Mouse (Mus musculus): Measurements from ENCODE around the gene Ggt6. TPM values are rescaled to one million over a fixed set of nuclear protein-coding genes. Genes with fewer than 3 reads are reported as not detected.

Ggt6 gene
- polyA plus RNA-seq, 1 experiment = 0.23 TPM

DNA sequence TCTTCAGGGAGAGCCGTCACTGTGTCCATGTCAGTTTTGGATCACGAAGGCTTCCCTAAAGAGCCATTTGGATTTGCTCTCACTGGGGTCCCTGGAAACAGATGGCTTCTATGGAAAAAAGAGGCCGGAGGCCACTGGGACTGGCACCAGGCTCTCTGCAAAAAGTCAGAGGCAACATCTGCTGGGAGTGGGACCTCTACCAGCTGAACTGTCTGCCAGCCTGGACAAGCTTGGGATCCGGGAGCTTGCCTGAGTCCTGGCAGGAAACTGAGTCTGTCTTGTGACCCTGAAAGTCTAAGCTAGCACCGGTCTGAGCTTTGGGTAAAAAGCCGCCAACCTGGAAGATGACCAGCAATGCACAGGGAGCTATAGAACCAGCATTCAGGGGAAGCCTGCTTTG is 36.1 kb downstream of the Ggt6 start:
- H3K4me1 ChIP-seq (ENCODE audit: control insufficient read depth, insufficient read depth, insufficient read length) = peaks cover 52% of the 10 kb centered on the region
- H3K36me3 ChIP-seq (ENCODE audit: control insufficient read depth, insufficient read depth, low read length) = peaks cover 2% of the 10 kb centered on the region; the same call in 1 of the 2 replicates
- no peak overlapping the region for H3K4me3 ChIP-seq (ENCODE audit: extremely low read depth, insufficient read depth, insufficient read length)
- H3K27ac ChIP-seq (ENCODE audit: insufficient read depth, low read length) = no peak overlapping the region
- TF ChIP-seq CTCF (IDR thresholded peaks at IDR 0.05; ENCODE audit: extremely low read depth, insufficient read depth, insufficient read length, insufficient replicate concordance) (no peak), POLR2A (IDR thresholded peaks at IDR 0.05; ENCODE audit: low read depth, low read length) (no peak)
- no peaks in the 10 kb centered on the region for H3K27me3 ChIP-seq (ENCODE audit: control insufficient read depth, insufficient read depth, low read length)
- DNase-seq (ENCODE audit: low read depth in 1 of 2, low spot score in 2 of 2) = no peak
- WGBS = 90% methylated on average over 6 of the region's 6 CpGs

- no peak overlapping the region for H3K4me3 ChIP-seq (ENCODE audit: extremely low read depth, insufficient read depth, insufficient read length)
- whole genome bisulfite sequencing = 92% methylated on average over 4 of the region's 4 CpGs
- peaks cover 49% of the 10 kb centered on the region for H3K4me1 ChIP-seq (ENCODE audit: control insufficient read depth, insufficient read depth, insufficient read length)
- peaks cover 2% of the 10 kb centered on the region; the same call in 1 of the 2 replicates for H3K36me3 ChIP-seq (ENCODE audit: control insufficient read depth, insufficient read depth, low read length)
- H3K27me3 ChIP-seq (ENCODE audit: control insufficient read depth, insufficient read depth, low read length) = no peaks in the 10 kb centered on the region
- no peak overlapping the region for H3K27ac ChIP-seq (ENCODE audit: insufficient read depth, low read length)
- DNase-seq (ENCODE audit: low read depth in 1 of 2, low spot score in 2 of 2) = no peak
- no peak for TF ChIP-seq POLR2A (IDR thresholded peaks at IDR 0.05; ENCODE audit: low read depth, low read length)
- TF ChIP-seq CTCF (IDR thresholded peaks at IDR 0.05; ENCODE audit: extremely low read depth, insufficient read depth, insufficient read length, insufficient replicate concordance) = no peak
Observed at GRCm38 (mm10) chr11:72473540-72473939, 38.2 kb downstream of the Ggt6 start.

DNA sequence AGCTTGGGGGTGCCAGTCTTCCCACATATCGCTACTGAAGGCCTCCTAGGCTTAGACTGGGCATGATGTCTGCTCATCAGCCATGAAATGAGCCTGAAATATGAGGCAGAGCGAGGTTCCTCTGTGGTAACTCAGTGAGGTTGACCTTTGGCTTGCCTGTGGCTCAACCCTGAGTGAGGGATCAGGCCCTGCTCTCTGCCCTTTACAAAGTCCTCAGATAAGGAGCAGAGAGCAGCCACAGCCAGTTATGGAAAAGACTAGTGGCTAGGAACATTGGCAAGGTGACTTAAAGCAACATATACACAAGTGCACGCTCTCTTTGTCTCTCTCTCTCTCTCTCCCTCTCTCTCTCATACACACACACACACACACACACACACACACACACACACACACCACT is 39.6 kb downstream of the Ggt6 start:
- H3K27ac ChIP-seq (ENCODE audit: insufficient read depth, low read length) = 0 out of 2 replicates have a peak overlapping the region, but pooled peaks have one; percentile 29
- peaks cover 37% of the 10 kb centered on the region for H3K4me1 ChIP-seq (ENCODE audit: control insufficient read depth, insufficient read depth, insufficient read length)
- no peak overlapping the region for H3K4me3 ChIP-seq (ENCODE audit: extremely low read depth, insufficient read depth, insufficient read length)
- WGBS = 81% methylated on average over 3 of the region's 3 CpGs
- H3K27me3 ChIP-seq (ENCODE audit: control insufficient read depth, insufficient read depth, low read length) = no peaks in the 10 kb centered on the region
- DNase-seq (ENCODE audit: low read depth in 1 of 2, low spot score in 2 of 2) = no peak
- H3K36me3 ChIP-seq (ENCODE audit: control insufficient read depth, insufficient read depth, low read length) = peaks cover 2% of the 10 kb centered on the region; the same call in 1 of the 2 replicates
- TF ChIP-seq POLR2A (IDR thresholded peaks at IDR 0.05; ENCODE audit: low read depth, low read length) (no peak), CTCF (IDR thresholded peaks at IDR 0.05; ENCODE audit: extremely low read depth, insufficient read depth, insufficient read length, insufficient replicate concordance) (no peak)

DNA sequence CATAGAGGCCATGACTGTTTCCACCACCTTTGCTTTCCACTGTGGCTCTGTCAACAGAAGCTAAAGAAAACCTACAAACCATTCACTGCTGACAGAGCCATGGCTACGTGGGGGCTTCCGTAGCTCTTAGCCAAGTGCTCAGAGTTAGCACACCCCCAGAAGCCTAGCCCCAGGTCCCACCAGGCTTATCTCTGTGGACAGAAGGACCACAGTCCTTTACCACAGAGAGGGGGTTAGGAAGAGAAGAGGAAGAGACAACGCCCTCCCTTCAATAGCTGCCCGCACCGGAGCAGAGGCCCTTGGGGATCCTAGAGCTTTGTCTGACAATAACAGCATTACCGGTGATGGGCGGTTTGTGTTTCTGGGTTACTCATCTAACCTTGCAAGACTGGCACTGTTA is 40.1 kb downstream of the Ggt6 start:
- TF ChIP-seq CTCF (IDR thresholded peaks at IDR 0.05; ENCODE audit: extremely low read depth, insufficient read depth, insufficient read length, insufficient replicate concordance) (no peak), POLR2A (IDR thresholded peaks at IDR 0.05; ENCODE audit: low read depth, low read length) (no peak)
- H3K36me3 ChIP-seq (ENCODE audit: control insufficient read depth, insufficient read depth, low read length) = peaks cover 2% of the 10 kb centered on the region; the same call in 1 of the 2 replicates
- H3K4me3 ChIP-seq (ENCODE audit: extremely low read depth, insufficient read depth, insufficient read length) = no peak overlapping the region
- DNase-seq (ENCODE audit: low read depth in 1 of 2, low spot score in 2 of 2) = no peak
- WGBS = 18% methylated on average over 7 of the region's 7 CpGs
- no peaks in the 10 kb centered on the region for H3K27me3 ChIP-seq (ENCODE audit: control insufficient read depth, insufficient read depth, low read length)
- peak overlapping the region; percentile 29; the same call in 1 of the 2 replicates for H3K27ac ChIP-seq (ENCODE audit: insufficient read depth, low read length)
- H3K4me1 ChIP-seq (ENCODE audit: control insufficient read depth, insufficient read depth, insufficient read length) = peaks cover 33% of the 10 kb centered on the region

- DNase-seq (ENCODE audit: low read depth in 1 of 2, low spot score in 2 of 2) = no peak
- H3K36me3 ChIP-seq (ENCODE audit: control insufficient read depth, insufficient read depth, low read length) = peaks cover 2% of the 10 kb centered on the region; the same call in 1 of the 2 replicates
- H3K4me3 ChIP-seq (ENCODE audit: extremely low read depth, insufficient read depth, insufficient read length) = no peak overlapping the region
- WGBS = 68% methylated on average over 7 of the region's 7 CpGs
- peaks cover 29% of the 10 kb centered on the region for H3K4me1 ChIP-seq (ENCODE audit: control insufficient read depth, insufficient read depth, insufficient read length)
- no peaks in the 10 kb centered on the region for H3K27me3 ChIP-seq (ENCODE audit: control insufficient read depth, insufficient read depth, low read length)
- H3K27ac ChIP-seq (ENCODE audit: insufficient read depth, low read length) = peak overlapping the region; percentile 29; the same call in 1 of the 2 replicates
- TF ChIP-seq POLR2A (IDR thresholded peaks at IDR 0.05; ENCODE audit: low read depth, low read length) (no peak), CTCF (IDR thresholded peaks at IDR 0.05; ENCODE audit: extremely low read depth, insufficient read depth, insufficient read length, insufficient replicate concordance) (no peak)
Observed at GRCm38 (mm10) chr11:72476074-72476625, 40.8 kb downstream of the Ggt6 start.

DNA sequence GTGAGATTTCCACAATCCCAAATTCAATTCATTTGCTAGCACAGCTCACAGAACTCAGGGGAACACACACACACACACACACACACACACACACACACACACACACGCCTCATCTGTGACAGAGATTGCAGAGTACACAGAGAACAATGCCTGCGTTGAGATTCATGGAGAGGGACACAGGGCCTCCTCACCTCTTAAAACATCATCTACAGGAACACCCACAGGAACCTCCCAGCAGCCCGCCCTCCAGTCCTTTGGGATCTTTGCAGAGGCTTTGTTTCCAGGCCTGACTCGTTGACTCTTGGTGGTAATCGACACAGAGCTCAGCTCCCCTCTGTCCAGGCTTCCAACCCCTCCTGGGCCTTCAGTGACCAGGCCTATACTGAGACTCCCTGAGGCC is 41.9 kb downstream of the Ggt6 start:
- no peak for DNase-seq (ENCODE audit: low read depth in 1 of 2, low spot score in 2 of 2)
- no peak overlapping the region for H3K27ac ChIP-seq (ENCODE audit: insufficient read depth, low read length)
- no peaks in the 10 kb centered on the region for H3K27me3 ChIP-seq (ENCODE audit: control insufficient read depth, insufficient read depth, low read length)
- 58% methylated on average over 5 of the region's 5 CpGs for WGBS
- peaks cover 29% of the 10 kb centered on the region for H3K4me1 ChIP-seq (ENCODE audit: control insufficient read depth, insufficient read depth, insufficient read length)
- H3K4me3 ChIP-seq (ENCODE audit: extremely low read depth, insufficient read depth, insufficient read length) = no peak overlapping the region
- H3K36me3 ChIP-seq (ENCODE audit: control insufficient read depth, insufficient read depth, low read length) = peaks cover 2% of the 10 kb centered on the region; the same call in 1 of the 2 replicates
- TF ChIP-seq POLR2A (IDR thresholded peaks at IDR 0.05; ENCODE audit: low read depth, low read length) = no peak
- TF ChIP-seq CTCF (IDR thresholded peaks at IDR 0.05; ENCODE audit: extremely low read depth, insufficient read depth, insufficient read length, insufficient replicate concordance) = no peak

- Histone ChIP-seq H3K36me3 (ENCODE audit: control insufficient read depth, insufficient read depth, low read length) (peaks cover 2% of the 10 kb centered on the region; the same call in 1 of the 2 replicates), H3K4me1 (ENCODE audit: control insufficient read depth, insufficient read depth, insufficient read length) (peaks cover 29% of the 10 kb centered on the region), H3K27ac (ENCODE audit: insufficient read depth, low read length) (no peak overlapping the region), H3K4me3 (ENCODE audit: extremely low read depth, insufficient read depth, insufficient read length) (no peak overlapping the region), H3K27me3 (ENCODE audit: control insufficient read depth, insufficient read depth, low read length) (no peaks in the 10 kb centered on the region)
- DNase-seq (ENCODE audit: low read depth in 1 of 2, low spot score in 2 of 2) = no peak
- 87% methylated on average over 1 of the region's 1 CpGs for WGBS
- no peak for TF ChIP-seq POLR2A (IDR thresholded peaks at IDR 0.05; ENCODE audit: low read depth, low read length)
Observed at GRCm38 (mm10) chr11:72477653-72478052, 42.3 kb downstream of the Ggt6 start.

Data from spleen, adult 2 months (tissue).